Mouse (Mus musculus) hindbrain, postnatal 0 days (tissue): ENCODE data around the gene Sertad2. TPM values are rescaled to one million over a fixed set of nuclear protein-coding genes. Genes with fewer than 3 reads are reported as not detected.

Source experiments
- ATAC-seq: fragments of 200-750 bp; cut with Nextera tagmentation; 2 replicates; pipeline ENCODE4 v1.8.0; 2017; ENCODE audit warnings: mild to moderate bottlenecking, moderate TSS enrichment, moderate library complexity
- DNase-seq: peaks from one replicate; pipeline ENCODE4 v3.0.0-alpha.2; 2015; ENCODE audit warnings: low spot score
- H3K27ac ChIP-seq: fragments of 300-500 bp; sonication (generic); 2 replicates; pipeline ENCODE4 v1.5.1; 2014; ENCODE audit warnings: mild to moderate bottlenecking
- H3K27me3 ChIP-seq: fragments of 300-500 bp; sonication (generic); 2 replicates; pipeline ENCODE4 v1.6.1; 2014; ENCODE audit warnings: low read length, mixed read lengths; ENCODE audit not compliant: insufficient read depth
- H3K36me3 ChIP-seq: fragments of 300-500 bp; sonication (generic); 2 replicates; pipeline ENCODE4 v1.6.1; 2014; ENCODE audit warnings: low read length, mixed read lengths; ENCODE audit not compliant: insufficient read depth
- H3K4me1 ChIP-seq: fragments of 300-500 bp; sonication (generic); 2 replicates; pipeline ENCODE4 v1.6.1; 2014; ENCODE audit warnings: antibody characterized with exemption, low read length, mixed read lengths; ENCODE audit not compliant: insufficient read depth
- H3K4me2 ChIP-seq: fragments of 300-500 bp; sonication (generic); 2 replicates; pipeline ENCODE4 v1.6.1; 2014; ENCODE audit warnings: low read depth, mild to moderate bottlenecking, low read length, moderate library complexity, mixed read lengths
- H3K4me3 ChIP-seq: fragments of 300-500 bp; sonication (generic); 2 replicates; pipeline ENCODE4 v1.5.1; 2014; ENCODE audit warnings: low read length
- H3K9ac ChIP-seq: fragments of 300-500 bp; sonication (generic); replicated peaks from 2 replicates; pipeline ENCODE4 v1.6.1; 2014; ENCODE audit warnings: mild to moderate bottlenecking, low read length, moderate library complexity, mixed read lengths
- H3K9me3 ChIP-seq: fragments of 300-500 bp; sonication (generic); 2 replicates; pipeline ENCODE4 v1.6.1; 2016; ENCODE audit warnings: low read length, mixed read lengths
- CTCF ChIP-seq: IDR thresholded peaks from 2 replicates; pipeline ENCODE4 v1.5.1; 2016; ENCODE audit warnings: antibody characterized with exemption, control low read depth, low read depth
- WGBS: fragments of 180-500 bp; shearing (Covaris S2); extraction: QIAGEN DNeasy Blood & Tissue Kit; methylation state at CpG from one replicate; pipeline ENCODE4 v1.1.7; 2014; 5-methylcytosine and 5-hydroxymethylcytosine counted together
- polyA plus RNA-seq: library from polyadenylated mRNA; unstranded; fragments of >200 nt; fragmentation: Nextera tagmentation; extraction: Ambion mirVana; gene quantifications from 2 replicates; pipeline ENCODE4 v1.2.1, GENCODE M21; 2015
- total RNA-seq: library from RNA; depleted of rRNA; stranded (reverse); fragments of >200 nt; gene quantifications from 2 replicates; pipeline ENCODE4 v1.2.3, GENCODE M21; 2014

The Sertad2 gene
- total and polyA plus RNA-seq, 2 experiments from 2014 or later, result 18.0 to 38.1 TPM

DNA sequence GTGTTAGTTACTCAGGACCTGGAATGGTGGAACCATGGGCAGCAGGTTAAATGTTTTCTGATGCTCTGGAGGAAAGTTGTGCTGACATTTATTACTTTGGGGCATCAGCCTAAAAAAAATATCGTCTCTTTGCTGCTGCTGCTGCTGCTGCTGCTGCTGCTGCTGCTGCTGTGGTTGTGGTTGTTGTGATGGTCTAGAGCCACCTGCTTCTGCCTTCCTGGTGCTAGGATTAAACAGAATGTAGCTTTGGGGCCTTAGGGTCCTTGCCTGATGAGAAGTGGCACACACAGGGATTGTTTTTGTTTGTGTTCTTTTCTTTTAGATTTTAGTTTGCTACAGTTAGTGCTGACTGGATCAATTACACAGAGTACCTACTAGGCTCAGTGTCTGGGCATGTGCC lies 101.1 kb downstream of the Sertad2 start:
- 79% methylated on average over 1 of the region's 1 CpGs for WGBS
- H3K36me3 ChIP-seq, result no peaks in the 10 kb centered on the region
- H3K9ac ChIP-seq, result no peak overlapping the region
- H3K9me3 ChIP-seq, result no peaks in the 10 kb centered on the region
- no peak for TF ChIP-seq CTCF
- H3K4me1 ChIP-seq, result peaks cover 21% of the 10 kb centered on the region
- H3K4me3 ChIP-seq, result no peak overlapping the region
- H3K27ac ChIP-seq, result no peak overlapping the region
- H3K27me3 ChIP-seq, result no peaks in the 10 kb centered on the region
- DNase-seq, result no peak
- ATAC-seq, result no peak
- no peak overlapping the region for H3K4me2 ChIP-seq

DNA sequence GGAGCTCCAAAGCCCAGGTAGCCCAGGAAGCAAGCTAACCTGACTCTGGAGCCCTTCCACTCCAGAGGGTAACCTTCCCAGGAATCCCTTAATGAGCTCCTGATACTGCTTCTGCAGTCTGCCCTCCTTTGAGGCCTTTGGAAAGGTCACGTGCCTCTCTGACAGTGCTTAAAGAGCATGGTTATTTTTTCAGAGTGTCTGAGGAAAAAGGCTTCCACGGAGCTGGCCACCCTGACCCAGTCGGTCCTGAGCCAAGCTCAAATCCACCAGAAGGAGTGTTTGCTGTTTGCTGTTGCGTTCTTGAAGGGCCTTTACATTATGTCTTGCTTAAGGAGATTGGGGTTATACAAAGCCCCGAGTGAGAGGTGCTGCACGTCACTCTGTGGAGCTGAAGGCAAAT lies 101.8 kb downstream of the Sertad2 start:
- H3K27me3 ChIP-seq, result no peaks in the 10 kb centered on the region
- H3K9me3 ChIP-seq, result no peaks in the 10 kb centered on the region
- no peak overlapping the region for H3K27ac ChIP-seq
- ATAC-seq (no peak), DNase-seq (no peak)
- H3K4me1 ChIP-seq, result peaks cover 20% of the 10 kb centered on the region
- WGBS, result 54% methylated on average over 6 of the region's 6 CpGs
- H3K4me3 ChIP-seq, result no peak overlapping the region
- H3K4me2 ChIP-seq, result no peak overlapping the region
- no peak overlapping the region for H3K9ac ChIP-seq
- TF ChIP-seq CTCF, result no peak
- no peaks in the 10 kb centered on the region for H3K36me3 ChIP-seq

DNA sequence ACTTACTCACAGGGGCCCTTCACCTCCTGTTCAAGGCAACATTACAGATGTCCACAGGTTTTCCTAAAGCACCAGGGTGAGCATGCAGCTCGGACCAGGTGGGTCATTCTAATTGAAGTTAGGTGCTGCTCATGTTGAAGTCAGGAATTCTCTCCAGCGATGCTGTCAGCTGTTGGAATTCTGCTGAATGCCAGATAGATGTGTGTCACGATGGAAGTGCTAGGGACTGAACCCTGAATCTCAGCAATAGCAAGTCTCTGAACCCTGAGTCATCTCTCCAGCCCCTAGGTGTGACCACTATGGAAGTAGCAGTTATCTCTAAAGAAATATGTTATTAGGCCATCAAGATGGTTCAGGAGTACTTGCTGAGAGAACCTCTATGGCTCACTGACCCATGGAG lies 102.5 kb downstream of the Sertad2 start:
- Histone ChIP-seq H3K27ac (no peak overlapping the region), H3K4me1 (peaks cover 16% of the 10 kb centered on the region), H3K9ac (no peak overlapping the region), H3K4me2 (no peak overlapping the region), H3K9me3 (no peaks in the 10 kb centered on the region), H3K36me3 (no peaks in the 10 kb centered on the region), H3K4me3 (no peak overlapping the region), H3K27me3 (no peaks in the 10 kb centered on the region)
- no peak for ATAC-seq
- no peak for DNase-seq
- 83% methylated on average over 3 of the region's 3 CpGs for WGBS
- no peak for TF ChIP-seq CTCF

DNA sequence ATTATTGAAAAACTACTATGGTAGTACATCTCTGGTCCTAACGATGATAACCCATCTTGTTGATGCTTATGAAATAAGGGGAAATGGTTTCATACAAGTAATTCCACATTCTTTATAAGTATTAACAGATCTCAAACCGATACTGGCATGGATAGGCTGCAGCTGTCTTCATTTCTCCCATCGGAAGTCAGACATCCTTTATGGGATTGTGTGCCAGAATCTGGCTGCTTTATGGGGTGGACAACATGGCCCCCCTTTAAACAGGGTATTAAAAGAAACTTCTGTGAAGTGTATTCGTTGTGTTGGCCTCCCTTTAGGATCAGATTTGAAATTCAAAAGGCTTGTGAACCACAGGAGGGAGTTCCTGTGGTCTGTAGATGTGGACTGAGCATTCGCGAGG lies 103.1 kb downstream of the Sertad2 start:
- no peak for ATAC-seq

DNA sequence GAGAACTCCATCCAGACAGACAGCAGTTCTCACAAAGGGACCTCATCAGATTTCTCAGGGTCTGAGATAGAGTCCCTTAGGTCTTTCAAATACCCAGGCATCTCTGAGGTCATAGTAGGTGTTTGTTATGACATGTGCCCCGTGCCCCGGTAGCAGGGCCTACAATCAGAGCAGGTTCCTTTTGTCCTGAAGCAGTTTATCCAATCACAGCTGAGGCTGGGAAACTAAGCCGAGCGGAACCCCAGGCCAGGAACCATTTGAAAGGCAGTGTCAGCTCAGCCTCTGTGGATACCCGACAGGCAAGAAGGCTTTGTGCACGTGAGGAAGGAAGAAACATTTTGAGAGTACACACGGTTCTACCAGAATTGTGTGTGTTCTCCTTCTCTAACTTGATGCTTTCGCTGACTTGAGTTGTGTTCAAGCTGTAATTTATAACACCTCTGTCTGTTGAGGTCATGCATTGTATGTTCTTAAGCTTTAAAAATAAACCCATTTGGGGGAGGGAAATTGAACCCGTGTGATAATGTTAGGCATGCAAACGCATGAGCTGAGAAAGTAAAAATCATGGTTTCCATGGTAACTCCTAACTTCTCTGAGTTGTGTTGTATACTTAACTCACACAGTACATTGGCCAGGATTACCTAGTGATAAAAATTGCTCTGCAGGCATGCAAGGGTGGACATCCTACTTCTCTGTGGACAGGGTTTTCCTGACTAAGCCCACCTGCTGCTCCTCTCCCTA lies 104.1 kb downstream of the Sertad2 start:
- Histone ChIP-seq H3K27ac (no peak overlapping the region), H3K9me3 (no peaks in the 10 kb centered on the region), H3K36me3 (no peaks in the 10 kb centered on the region), H3K4me3 (no peak overlapping the region), H3K4me1 (peaks cover 13% of the 10 kb centered on the region; the same call in 1 of the 2 replicates), H3K4me2 (no peak overlapping the region), H3K27me3 (no peaks in the 10 kb centered on the region), H3K9ac (no peak overlapping the region)
- WGBS, result 31% methylated on average over 10 of the region's 10 CpGs
- no peak for TF ChIP-seq CTCF
- DNase-seq, result peak; percentile 43
- ATAC-seq, result no peak

More for the DNA sequence above, 103.1 kb downstream of the Sertad2 start:
- Histone ChIP-seq H3K4me2 (no peak overlapping the region), H3K9me3 (no peaks in the 10 kb centered on the region), H3K36me3 (no peaks in the 10 kb centered on the region), H3K9ac (no peak overlapping the region), H3K4me1 (peaks cover 13% of the 10 kb centered on the region; the same call in 1 of the 2 replicates), H3K27ac (no peak overlapping the region), H3K27me3 (no peaks in the 10 kb centered on the region), H3K4me3 (no peak overlapping the region)
- TF ChIP-seq CTCF, result no peak
- WGBS, result 47% methylated on average over 6 of the region's 6 CpGs
- no peak for DNase-seq

DNA sequence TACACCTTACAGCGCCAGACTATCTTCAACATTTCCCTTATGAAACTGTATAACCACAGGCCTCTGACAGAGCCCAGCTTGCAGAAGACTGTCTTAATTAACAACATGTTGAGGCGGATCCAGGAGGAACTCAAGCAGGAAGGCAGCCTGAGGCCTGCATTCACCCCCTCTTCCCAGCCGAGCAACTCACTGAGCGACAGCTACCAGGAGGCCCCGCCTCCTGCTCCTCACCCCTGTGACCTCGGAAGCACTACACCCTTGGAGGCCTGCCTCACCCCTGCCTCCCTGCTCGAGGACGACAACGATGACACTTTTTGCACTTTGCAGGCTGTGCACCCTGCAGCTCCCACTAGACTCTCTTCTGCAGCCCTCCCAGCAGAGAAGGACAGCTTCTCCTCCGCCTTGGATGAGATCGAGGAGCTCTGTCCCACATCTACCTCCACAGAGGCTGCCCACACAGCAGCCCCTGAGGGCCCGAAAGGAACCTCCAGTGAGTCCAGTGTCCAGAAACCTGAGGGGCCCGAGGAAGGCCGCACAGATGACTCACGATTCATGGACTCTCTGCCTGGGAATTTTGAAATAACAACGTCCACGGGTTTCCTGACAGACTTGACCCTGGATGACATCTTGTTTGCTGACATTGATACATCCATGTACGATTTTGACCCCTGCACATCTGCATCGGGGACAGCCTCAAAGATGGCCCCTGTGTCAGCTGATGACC lies 105.0 kb downstream of the Sertad2 start:
- no peaks in the 10 kb centered on the region for H3K36me3 ChIP-seq
- peak; percentile 31; the same call in 1 of the 2 replicates for ATAC-seq
- TF ChIP-seq CTCF, result no peak
- no peaks in the 10 kb centered on the region for H3K27me3 ChIP-seq
- WGBS, result 49% methylated on average over 19 of the region's 19 CpGs
- no peak overlapping the region for H3K4me3 ChIP-seq
- H3K4me1 ChIP-seq, result peaks cover 13% of the 10 kb centered on the region; the same call in 1 of the 2 replicates
- no peaks in the 10 kb centered on the region for H3K9me3 ChIP-seq
- H3K9ac ChIP-seq, result no peak overlapping the region
- H3K27ac ChIP-seq, result no peak overlapping the region
- no peak for DNase-seq
- no peak overlapping the region for H3K4me2 ChIP-seq

DNA sequence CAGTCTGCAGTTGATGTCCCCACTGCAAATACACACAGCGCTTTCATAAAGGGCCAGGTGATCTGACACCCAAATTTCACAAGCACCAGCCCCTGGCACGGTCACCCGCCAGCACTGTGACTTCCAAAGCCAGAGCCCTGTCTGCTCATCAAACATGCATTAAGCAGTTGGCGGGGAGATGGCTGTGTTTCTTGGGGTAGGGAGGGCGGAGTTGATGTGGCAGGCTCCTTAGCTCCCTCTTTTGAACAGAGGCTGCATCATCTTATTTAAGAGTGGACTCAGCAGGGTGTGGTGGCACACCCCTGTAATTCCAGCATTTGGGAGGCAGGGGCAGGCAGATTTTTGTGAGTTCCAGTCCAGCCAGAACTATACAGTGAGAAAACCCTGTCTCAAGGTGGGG lies 106.4 kb downstream of the Sertad2 start:
- Histone ChIP-seq H3K27ac (no peak overlapping the region), H3K4me2 (no peak overlapping the region), H3K4me3 (no peak overlapping the region), H3K9me3 (no peaks in the 10 kb centered on the region), H3K27me3 (no peaks in the 10 kb centered on the region), H3K9ac (no peak overlapping the region), H3K36me3 (no peaks in the 10 kb centered on the region), H3K4me1 (peaks cover 13% of the 10 kb centered on the region; the same call in 1 of the 2 replicates)
- TF ChIP-seq CTCF, result peak; percentile 31
- WGBS, result 25% methylated on average over 5 of the region's 5 CpGs
- ATAC-seq (no peak), DNase-seq (peak; percentile 57)
